Mouse (Mus musculus): ENCODE measurements around the gene Dgkg.
A peak's percentile ranks its signal among the peaks of the same experiment; 100 is the strongest.

- TF ChIP-seq CTCF (IDR thresholded peaks at IDR 0.05; ENCODE audit: low read depth) (peak; percentile 29), EP300 (IDR thresholded peaks at IDR 0.05; ENCODE audit: low read depth) (no peak)
Observed at GRCm38 (mm10) chr16:22428853-22429341, 228.1 kb downstream of the Dgkg start.

All from heart, postnatal 0 days (tissue).